Mouse (Mus musculus) retina, embryonic 14.5 days (tissue): ENCODE data around the gene Terb2.
A peak's percentile ranks its signal among the peaks of the same experiment; 100 is the strongest.
"Not testable (repeated sequence)": the region's sequence is repeated elsewhere in the genome, so short reads cannot be mapped to it uniquely, and the experiment has no call there.

Experiments used
- DNase-seq: peaks from one replicate; pipeline ENCODE4 v3.0.0-alpha.2; 2015; ENCODE audit warnings: low spot score

The Terb2 gene

DNA sequence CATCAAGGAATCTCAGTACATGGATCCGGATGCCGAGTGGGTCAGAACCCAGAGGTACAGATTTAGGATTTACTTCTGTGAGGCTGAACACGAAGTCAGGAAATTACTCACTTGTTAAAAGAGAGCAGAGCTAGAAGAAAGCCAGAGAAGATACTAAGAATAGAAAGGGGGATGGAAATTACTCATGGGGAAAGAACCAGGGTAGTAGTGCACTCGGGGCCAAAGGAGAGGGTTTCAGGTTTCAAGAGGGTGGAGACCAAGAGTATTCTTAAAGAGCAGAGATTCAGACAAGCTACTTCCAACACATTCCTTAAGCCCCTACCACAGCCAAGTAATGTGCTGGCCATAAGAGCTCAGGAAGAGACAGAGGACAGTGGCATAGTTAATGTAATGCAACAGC lies 24.5 kb upstream of the Terb2 start:
- no peak for DNase-seq

GRCm38 (mm10) chr2:122162529-122162928 lies 23.5 kb upstream of the Terb2 start:
- DNase-seq: no peak

DNA sequence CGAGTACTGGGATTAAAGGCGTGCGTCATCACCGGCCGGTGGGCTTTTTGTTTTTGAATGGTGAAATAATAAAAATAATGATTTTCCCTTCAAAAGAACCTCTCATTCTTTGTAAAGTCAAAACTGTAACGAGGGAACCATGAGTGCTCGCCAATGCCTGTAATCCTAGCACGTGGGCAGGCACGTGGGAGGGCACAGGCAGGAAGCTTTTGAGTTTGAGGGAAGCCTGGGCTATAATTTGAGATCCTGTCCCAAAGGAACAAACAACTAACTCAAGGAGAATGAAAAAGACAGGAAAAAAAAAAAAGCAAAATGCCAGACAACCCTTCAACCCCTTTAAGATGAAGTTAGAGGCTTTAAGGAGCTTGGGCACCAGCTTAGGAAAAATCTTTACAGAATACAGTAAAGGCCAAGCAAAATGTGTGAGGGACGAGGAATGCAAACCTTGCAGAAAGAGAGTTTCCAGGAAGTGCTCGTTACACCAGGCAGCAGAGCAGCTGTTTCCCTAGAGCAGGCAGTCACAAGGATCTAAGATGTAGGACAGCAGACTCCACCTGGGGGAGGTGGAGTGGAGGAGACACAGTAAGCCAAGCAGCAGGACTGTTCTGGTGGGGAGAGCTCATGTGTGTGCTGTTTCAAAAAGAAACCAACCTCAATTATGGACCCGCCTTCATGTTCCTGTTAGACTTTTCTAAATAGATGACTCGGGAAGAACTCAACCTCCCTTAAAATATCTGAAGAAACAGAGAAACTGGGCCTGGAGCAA lies 22.5 kb upstream of the Terb2 start:
- no peak for DNase-seq

- no peak for DNase-seq
Observed at GRCm38 (mm10) chr2:122164293-122164692, 21.8 kb upstream of the Terb2 start.

DNA sequence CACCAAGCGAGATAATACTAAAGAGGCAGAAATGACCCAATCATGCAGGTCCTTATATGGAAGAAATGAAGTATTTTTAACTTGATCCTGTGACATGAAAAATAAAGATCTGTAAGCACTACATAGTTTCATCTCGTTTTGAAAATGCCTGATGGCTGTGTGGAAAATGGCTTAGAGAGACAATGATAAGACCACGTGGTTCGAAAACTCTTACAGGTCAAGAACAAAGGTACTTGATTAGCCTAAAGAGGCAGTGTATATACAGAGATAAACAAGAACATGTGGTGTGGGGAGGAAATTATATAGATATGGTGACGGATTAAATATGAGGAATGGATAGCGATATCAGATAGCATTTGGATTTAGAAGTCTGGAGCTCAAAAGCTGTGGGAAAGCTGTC lies 14.8 kb upstream of the Terb2 start:
- DNase-seq: no peak

DNA sequence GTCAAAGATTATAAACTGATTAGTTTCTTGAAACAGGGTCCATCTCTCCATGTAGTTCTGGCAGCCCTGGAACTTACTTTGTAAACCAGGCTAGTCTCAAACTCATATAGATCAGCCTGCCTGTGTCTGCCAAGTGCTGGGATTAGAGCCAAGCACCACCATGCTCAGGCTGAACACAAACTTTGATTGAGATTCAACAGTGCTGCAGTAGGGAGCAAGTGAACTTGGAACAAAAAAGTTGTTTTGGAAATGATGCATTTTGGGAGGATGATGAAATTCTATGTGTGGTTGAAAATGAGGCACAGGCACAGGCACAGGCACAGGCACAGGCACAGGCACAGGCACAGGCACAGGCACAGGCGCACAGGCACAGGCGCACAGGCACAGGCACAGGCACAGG lies 13.9 kb upstream of the Terb2 start:
- no peak for DNase-seq

GRCm38 (mm10) chr2:122180051-122180822 lies 5.8 kb upstream of the Terb2 start:
- DNase-seq: no peak

- no peak for DNase-seq
Observed at GRCm38 (mm10) chr2:122185086-122185485, 986 bp upstream of the Terb2 start.

DNA sequence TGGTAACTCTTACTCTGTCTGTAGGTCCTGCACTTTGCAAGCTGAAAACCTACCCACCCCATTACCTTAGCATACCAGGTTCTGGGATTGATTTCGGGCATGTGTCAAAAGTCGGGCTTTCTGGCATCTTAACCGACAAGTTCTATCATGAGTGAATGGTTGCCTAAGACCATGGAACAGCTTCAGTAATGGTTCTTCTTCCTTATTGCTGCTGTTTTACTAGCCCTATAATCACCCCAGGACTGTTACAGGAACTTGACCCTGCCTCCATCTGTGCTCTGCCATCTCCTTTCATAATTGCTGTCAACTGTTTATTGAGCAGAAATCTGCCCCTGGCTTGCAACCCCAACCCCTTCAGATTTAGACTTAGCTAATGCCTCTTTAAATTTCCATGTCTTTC lies 679 bp downstream of the Terb2 start:
- DNase-seq: no peak

DNA sequence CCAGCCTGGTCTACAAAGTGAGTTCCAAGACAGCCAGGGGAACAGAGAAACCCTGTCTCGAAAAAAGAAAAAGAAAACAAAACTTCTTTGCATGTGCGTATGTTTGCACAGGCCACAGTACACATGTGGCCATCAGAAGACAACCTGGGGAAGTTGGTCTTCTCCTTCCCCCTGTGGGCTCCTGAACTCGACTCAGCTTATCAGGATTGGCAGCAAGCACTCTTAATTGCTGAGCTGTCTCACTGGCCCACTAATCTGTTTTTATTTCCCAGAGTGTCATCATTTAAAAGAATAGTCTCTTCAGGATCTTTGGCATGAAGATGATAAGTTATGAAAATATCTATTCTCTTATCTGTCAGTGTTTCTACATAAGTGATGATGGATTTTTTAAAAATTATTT lies 5.8 kb downstream of the Terb2 start:
- no peak for DNase-seq

GRCm38 (mm10) chr2:122194509-122194929 lies 8.4 kb downstream of the Terb2 start:
- peak; percentile 72 for DNase-seq

DNA sequence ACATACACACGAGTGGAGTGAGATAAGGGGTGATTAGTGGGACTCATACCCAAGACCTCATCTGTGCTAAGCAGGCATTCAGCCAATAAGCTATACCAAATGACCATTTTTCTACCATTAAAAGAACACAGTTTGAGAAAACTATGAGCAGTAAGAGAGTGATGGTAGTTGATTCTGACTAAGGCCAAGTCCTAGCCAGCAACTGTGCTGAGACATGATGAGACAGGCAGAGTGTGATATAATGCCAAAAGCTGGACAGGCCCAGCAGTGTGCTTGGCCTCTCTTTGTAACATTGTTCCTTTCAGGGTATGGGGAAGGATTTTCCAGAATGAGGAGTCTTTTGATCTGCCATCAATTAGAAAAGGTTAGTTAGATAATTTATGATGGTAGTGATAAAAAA lies 15.4 kb downstream of the Terb2 start:
- no peak for DNase-seq

GRCm38 (mm10) chr2:122206440-122207107 lies 20.5 kb downstream of the Terb2 start:
- DNase-seq: no peak

DNA sequence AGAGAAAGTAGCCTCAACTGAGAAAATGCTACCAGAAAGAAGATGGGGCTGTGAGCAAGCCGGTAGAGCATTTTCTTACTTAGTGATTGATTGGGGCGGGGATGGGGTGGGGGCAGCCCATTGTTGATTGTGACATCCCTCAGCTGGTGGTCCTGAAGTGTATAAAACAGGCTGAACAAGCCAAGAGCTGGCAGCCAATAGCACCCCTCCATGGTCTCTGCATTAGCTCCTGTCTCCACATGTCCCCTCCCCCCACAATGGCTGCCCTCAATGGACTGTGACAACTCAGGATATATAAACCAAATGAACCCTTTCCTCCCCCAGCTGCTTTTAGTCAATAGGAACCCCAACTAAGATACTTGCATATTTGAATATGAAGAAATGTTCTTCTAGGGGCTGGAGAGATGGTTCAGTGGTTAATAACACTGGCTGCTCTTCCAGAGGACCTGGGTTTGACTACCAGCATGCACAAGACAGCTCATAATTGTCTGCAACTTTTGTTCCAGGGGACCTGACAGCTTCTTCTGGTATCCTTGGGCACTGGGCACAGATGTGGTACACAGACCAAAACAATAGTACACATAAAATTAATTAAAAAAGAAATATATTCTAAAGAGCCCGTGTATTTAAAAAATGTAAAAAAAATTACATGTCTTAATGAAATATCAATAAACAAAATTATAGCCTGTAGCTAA lies 24.6 kb downstream of the Terb2 start:
- DNase-seq: no peak

DNA sequence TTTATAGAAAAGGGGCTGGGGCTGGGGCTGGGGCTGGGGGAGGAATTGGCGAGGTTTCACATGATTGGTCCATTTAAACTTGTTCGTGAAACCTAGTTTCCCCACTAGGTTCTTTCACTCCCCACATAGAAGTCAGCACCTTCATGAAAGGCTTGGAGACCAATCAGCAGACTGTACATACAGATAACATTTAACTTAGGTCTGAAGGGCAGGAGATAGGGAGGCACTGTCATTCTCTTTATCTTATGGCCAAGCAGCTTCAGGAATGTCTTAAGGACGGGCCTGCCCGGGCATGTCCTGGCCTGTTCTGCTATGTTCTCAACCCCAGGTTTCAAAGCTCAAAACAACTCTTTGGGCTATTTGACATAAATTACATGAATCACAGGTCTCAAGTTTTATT lies 31.0 kb downstream of the Terb2 start:
- DNase-seq: not testable (repeated sequence)

DNA sequence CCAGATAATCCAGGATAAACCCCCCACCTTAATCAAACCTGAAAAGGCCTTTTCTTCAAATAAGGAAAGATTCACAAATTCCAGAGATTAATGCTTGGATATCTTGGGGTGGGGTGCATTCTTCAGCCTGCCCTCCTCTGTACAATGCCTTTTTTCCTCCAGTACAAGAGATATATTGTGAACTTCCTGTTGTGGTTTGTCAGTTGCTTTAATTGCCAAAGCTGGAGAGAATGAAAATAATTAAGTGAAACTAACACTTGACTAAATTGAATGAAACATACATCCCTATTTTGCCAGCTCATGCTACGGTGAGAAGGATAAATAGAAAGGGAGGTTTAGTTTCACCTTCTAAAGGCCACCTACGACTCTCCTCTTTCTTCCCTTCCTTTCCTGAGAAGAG lies 32.2 kb downstream of the Terb2 start:
- no peak for DNase-seq

DNA sequence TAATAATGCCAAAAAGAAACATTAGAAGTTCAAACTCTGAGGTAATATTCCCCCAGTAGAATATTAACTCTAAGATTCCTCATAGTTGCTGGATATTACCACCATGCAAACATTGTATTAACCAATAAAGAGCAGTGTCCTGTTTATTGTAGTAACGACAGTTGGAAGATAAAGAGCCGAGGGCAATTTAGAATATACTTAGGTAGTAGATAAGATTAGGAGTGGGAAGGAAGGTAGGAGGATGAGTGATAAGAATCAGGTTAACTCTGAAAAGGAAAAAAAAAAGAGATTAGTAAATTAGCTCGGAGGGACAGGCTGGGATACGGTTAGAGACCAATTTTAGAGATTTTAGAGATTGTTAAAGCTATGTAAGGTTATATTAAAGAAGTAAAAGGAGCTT lies 35.3 kb downstream of the Terb2 start:
- DNase-seq: no peak

DNA sequence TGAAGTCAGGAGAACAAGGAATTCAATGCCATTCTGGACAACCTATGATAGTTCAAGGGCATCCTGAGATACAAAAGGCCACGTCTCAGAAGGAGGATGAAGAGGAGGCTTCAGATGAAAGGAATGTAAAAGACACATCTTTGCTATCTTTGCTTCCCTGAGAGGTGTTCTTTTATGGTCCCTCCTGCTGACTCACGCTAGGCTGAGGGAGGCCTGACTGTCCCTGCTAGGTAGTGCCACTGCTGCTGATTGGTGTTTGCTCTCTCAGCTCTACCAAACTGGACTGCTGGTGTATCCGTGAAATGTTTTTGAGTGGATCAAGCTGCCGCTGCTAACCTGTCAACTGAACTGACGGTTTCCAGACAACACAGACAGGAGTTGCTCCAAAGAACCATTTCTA lies 35.7 kb downstream of the Terb2 start:
- no peak for DNase-seq

DNA sequence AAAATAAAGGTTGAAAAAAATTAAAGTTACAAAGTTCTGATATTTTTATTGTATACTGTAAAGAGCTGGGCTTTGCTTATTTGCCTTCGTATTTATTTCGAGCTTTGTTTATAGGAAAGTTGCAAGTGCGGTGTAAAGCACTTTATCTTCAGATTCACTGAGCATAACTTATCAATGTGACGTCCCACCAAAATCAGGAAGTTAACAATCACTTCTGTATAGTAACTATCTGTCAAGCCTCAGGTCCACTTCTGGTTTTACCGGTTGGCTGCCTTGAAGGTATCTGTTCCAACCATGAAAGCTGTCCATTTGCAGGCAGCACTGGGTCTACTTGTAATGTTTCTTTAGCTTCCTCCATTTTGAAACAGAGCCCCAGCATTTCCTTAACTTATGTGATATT lies 36.2 kb downstream of the Terb2 start:
- DNase-seq: no peak

- DNase-seq: no peak
Observed at GRCm38 (mm10) chr2:122223654-122224053, 37.6 kb downstream of the Terb2 start.

DNA sequence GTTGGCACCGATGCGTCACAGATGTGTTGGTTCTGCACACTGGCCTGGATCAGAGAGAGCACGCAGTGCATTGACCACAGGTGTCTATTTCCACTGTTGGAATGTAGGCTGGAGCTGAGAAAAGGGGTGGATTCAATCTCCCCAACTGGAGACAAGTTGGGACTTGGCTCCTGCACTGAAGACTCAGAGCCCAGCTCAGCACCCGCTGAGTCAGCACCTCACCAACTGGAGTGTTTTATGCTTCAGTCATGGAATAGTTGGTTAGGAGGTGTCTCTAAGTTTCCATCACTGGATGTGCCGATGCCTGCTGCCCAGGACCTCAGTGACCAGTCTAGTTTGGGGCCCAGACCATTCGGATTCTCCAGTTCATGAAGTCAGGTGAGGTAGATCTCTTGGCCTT lies 44.3 kb downstream of the Terb2 start:
- DNase-seq: no peak

DNA sequence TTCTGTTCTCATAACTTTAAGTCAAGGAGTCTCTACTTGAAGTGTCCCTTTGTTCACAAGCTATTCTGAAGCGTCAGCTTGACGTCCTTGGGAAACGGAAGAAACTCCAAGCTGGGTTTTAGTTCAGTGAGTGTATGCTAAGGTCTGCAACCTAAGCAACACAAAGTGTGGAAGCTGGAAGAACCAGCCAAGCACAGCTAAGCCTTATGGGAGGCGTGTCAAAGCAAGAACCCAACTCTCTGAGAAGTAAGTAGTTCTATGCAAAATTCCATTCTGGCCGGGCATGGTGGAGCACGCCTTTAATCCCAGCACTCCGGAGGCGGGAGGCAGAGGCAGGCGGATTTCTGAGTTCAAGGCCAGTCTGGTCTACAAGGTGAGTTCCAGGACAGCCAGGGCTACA lies 45.5 kb downstream of the Terb2 start:
- DNase-seq: no peak
